Mouse (Mus musculus): ENCODE results near the gene Ftcd. TPM values are rescaled to one million over a fixed set of nuclear protein-coding genes. Genes with fewer than 3 reads are reported as not detected.

Gene Ftcd
- polyA plus RNA-seq (2021; fragmentation: Nextera tagmentation): 0.06 TPM in 1 of 2 replicates, not detected in the other
- long read RNA-seq, experiment 1, partial matches to known transcripts: 0 of 2 reads
- long read RNA-seq, experiment 1, other reads (novel, unspliced or antisense): 2 of 2 reads
- long read RNA-seq, experiment 2: 0 reads

DNA sequence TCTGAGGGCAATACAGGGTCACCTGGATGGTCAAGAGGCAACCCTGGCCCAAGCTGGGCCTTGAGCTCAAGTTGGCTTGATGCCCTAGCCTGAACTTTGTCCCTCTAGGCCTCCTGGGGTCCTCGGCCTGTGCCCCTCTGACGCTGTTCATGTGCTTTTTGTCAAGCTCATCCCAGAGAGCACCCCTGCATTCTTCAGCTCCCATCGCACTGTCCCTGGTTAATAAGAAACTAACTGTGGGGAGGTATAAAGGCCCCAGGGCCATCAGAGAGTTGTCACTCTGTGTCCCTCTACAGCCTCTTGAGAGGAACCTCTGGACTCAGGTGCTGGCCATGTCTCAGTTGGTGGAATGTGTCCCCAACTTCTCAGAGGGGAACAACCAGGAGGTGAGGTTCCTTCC is at the start of gene Ftcd:
Gene Ftcd, plus strand, starts transcription at position 275 of the 400 bp plus-strand sequence.

DNA sequence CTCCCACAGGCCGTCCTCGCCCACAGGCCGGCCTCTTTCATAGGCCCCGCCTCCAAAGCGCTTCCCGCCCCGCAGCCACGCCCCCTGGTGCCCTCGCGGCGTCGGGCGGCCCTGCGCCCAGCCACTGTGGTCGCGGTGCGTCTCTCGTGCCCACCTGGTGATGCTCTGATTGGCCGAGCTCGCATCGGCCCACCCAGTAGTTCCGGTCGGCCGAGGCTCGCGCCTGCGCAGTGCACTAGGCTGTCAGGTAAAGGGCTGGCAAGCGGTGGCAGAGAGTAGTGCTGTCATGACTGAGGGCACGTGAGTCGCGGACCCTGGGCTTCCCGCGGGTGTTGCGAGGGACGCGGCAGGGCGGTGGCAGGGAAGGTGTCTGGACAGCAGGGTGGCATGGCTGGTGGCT is 44.1 kb upstream of the Ftcd start, which contains the start of gene Lss:
Gene Lss, plus strand, starts transcription at position 214 of the 400 bp plus-strand sequence.

DNA sequence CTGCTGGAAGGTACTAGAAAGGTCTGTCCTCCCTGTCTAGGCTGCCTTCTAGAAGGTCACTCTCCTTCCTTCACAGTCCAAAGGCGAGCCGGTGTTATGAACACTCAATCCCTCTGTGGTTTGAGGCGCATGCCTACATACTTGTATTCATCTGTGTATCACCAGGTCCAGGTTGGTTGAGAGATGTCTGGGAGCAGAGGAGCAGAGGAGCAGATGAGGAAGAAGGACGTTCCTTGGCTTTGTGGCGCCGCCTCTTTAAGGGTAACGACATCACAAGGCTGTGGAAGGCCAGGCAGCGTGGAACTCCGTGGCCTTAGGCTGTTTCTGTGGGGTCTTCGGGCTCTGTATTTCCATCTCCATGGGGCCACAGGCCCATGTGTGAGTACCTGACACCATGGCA is 13.5 kb upstream of the Ftcd start, which contains the start of gene Spatc1l:
Gene Spatc1l, plus strand, starts transcription at position 301 of the 400 bp plus-strand sequence.

DNA sequence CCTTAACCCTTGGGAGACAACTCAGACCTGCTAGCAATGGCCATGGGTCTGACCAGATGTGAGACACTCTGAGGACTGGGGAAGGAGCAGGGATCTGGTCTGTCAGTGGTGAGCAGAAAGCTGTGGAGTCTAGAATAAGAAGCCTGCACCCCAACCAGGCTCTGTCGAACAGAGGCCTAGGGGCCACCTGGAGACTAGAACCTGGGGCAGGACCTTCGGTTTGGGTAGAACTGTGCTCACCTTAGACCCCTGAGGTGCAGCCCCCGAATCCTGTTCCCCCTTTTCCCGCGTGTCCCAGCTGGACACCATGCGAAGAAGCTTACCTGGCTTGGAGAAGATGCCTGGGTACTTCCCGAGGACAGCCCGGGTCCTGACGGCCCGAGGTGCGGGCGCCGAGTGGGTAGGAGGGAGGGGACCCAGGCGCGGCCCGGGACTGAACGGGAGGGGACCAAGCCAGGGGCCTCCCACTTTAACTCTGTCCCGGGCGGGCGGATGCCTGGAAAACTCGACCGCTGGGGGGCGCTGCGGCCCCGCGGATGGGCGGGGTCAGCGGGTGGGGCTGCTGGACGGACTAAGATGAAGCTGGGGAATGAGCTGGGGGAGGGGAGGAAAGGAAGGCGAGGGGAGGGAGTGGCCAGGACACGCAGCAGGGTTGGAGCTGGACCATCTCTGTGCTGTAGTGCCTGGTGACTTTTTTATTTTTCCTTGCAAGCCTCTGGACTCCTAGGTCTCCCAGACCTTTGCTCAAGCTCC is 47.7 kb downstream of the Ftcd start, which contains the start of gene Col6a2:
Gene Col6a2, minus strand, starts transcription at position 703 of the 753 bp plus-strand sequence.

Other genes with a start within 250 kb of the Ftcd start
- gene Dip2a, start 230.4 kb upstream of the Ftcd start, polyA plus RNA-seq (2021; fragmentation: Nextera tagmentation): 17.1 and 35.3 TPM in 2 replicates
- not detected in 2 replicates for gene AC141477.1, start 135.2 kb upstream of the Ftcd start, polyA plus RNA-seq (2021; fragmentation: Nextera tagmentation)
- 6.5 and 9.8 TPM in 2 replicates for gene Pcnt, start 132.9 kb upstream of the Ftcd start, polyA plus RNA-seq (2021; fragmentation: Nextera tagmentation)
- not detected in 2 replicates for gene 2610028H24Rik, start 126.6 kb upstream of the Ftcd start, polyA plus RNA-seq (2021; fragmentation: Nextera tagmentation)
- 34.4 and 39.8 TPM in 2 replicates for gene Mcm3ap, start 106.7 kb upstream of the Ftcd start, polyA plus RNA-seq (2021; fragmentation: Nextera tagmentation)
- 3.4 and 3.9 TPM in 2 replicates for gene Ybey, start 106.5 kb upstream of the Ftcd start, polyA plus RNA-seq (2021; fragmentation: Nextera tagmentation)
- 12.4 and 16.4 TPM in 2 replicates for gene Lss, start 44.1 kb upstream of the Ftcd start, polyA plus RNA-seq (2021; fragmentation: Nextera tagmentation)
- gene Spatc1l, start 13.4 kb upstream of the Ftcd start, polyA plus RNA-seq (2021; fragmentation: Nextera tagmentation): not detected in 2 replicates
- gene Col6a2, start 48.0 kb downstream of the Ftcd start, polyA plus RNA-seq (2021; fragmentation: Nextera tagmentation): 1.3 and 2.7 TPM in 2 replicates
- 2.0 and 3.0 TPM in 2 replicates for gene Col6a1, start 150.5 kb downstream of the Ftcd start, polyA plus RNA-seq (2021; fragmentation: Nextera tagmentation)